Mouse (Mus musculus) midbrain, embryonic 12.5 days (tissue): Measurements from ENCODE around the gene Raly. TPM values are rescaled to one million over a fixed set of nuclear protein-coding genes. Genes with fewer than 3 reads are reported as not detected.

Experiments
- ATAC-seq: fragments of 200-750 bp; cut with Nextera tagmentation; 2 replicates; pipeline ENCODE4 v1.8.0; 2017; ENCODE audit warnings: low read depth, moderate TSS enrichment, moderate library complexity; ENCODE audit not compliant: low FRiP score
- H3K27ac ChIP-seq: fragments of 300-500 bp; sonication (generic); replicated peaks from 2 replicates; pipeline ENCODE4 v1.5.1; 2016; ENCODE audit warnings: mild to moderate bottlenecking
- H3K27me3 ChIP-seq: fragments of 300-500 bp; sonication (generic); 2 replicates; pipeline ENCODE4 v1.6.1; 2016; ENCODE audit warnings: mild to moderate bottlenecking
- H3K36me3 ChIP-seq: fragments of 300-500 bp; sonication (generic); 2 replicates; pipeline ENCODE4 v1.6.1; 2016
- H3K4me1 ChIP-seq: fragments of 300-500 bp; sonication (generic); 2 replicates; pipeline ENCODE4 v1.6.1; 2016
- H3K4me2 ChIP-seq: fragments of 300-500 bp; sonication (generic); replicated peaks from 2 replicates; pipeline ENCODE4 v1.6.1; 2016; ENCODE audit warnings: mild to moderate bottlenecking, moderate library complexity
- H3K4me3 ChIP-seq: fragments of 300-500 bp; sonication (generic); 2 replicates; pipeline ENCODE4 v1.5.1; 2016; ENCODE audit warnings: mild to moderate bottlenecking
- H3K9ac ChIP-seq: fragments of 300-500 bp; sonication (generic); replicated peaks from 2 replicates; pipeline ENCODE4 v1.6.1; 2016; ENCODE audit warnings: mild to moderate bottlenecking, moderate library complexity
- H3K9me3 ChIP-seq: fragments of 300-500 bp; sonication (generic); 2 replicates; pipeline ENCODE4 v1.6.1; 2016; ENCODE audit warnings: mild to moderate bottlenecking
- WGBS: fragments of 180-500 bp; shearing (Covaris S2); methylation state at CpG from one replicate; pipeline ENCODE4 v1.1.7; 2016; 5-methylcytosine and 5-hydroxymethylcytosine counted together
- polyA plus RNA-seq: library from polyadenylated mRNA; unstranded; fragments of >200 nt; fragmentation: Nextera tagmentation; extraction: Ambion mirVana; gene quantifications from 2 replicates; pipeline ENCODE4 v1.2.1, GENCODE M21; 2016

Gene Raly
- polyA plus RNA-seq: 38.9 and 44.6 TPM in 2 replicates

GRCm38 (mm10) chr2:154790656-154791483, at the start of gene Raly, which contains the start of gene a:
TSS of gene Raly (plus strand) at chr2:154791096.
TSS of gene a (plus strand) at chr2:154791402.
- Histone ChIP-seq H3K4me3 (peak within 1 kb of the TSS; percentile 98), H3K9me3 (no peaks in the 10 kb centered on the region), H3K4me2 (peak within 1 kb of the TSS; percentile 93), H3K4me1 (peaks cover 43% of the 10 kb centered on the region), H3K27me3 (no peaks in the 10 kb centered on the region), H3K9ac (peak within 1 kb of the TSS; percentile 93), H3K27ac (peak within 1 kb of the TSS; percentile 97), H3K36me3 (no peaks in the 10 kb centered on the region)
- under 1% methylated on average over 79 of the region's 89 CpGs for WGBS
- ATAC-seq: peak; percentile 97

GRCm38 (mm10) chr2:154742911-154743819, 47.7 kb upstream of the Raly start:
- no peak overlapping the region for H3K9ac ChIP-seq
- H3K9me3 ChIP-seq: no peaks in the 10 kb centered on the region
- H3K27ac ChIP-seq: no peak overlapping the region
- H3K4me1 ChIP-seq: no peaks in the 10 kb centered on the region
- H3K4me3 ChIP-seq: no peak overlapping the region
- no peaks in the 10 kb centered on the region for H3K36me3 ChIP-seq
- H3K27me3 ChIP-seq: no peaks in the 10 kb centered on the region
- no peak overlapping the region for H3K4me2 ChIP-seq
- WGBS: 76% methylated on average over 10 of the region's 10 CpGs
- ATAC-seq: no peak

GRCm38 (mm10) chr2:154743915-154744314, 47.0 kb upstream of the Raly start:
- no peak overlapping the region for H3K27ac ChIP-seq
- H3K4me3 ChIP-seq: no peak overlapping the region
- no peaks in the 10 kb centered on the region for H3K9me3 ChIP-seq
- H3K9ac ChIP-seq: no peak overlapping the region
- H3K36me3 ChIP-seq: no peaks in the 10 kb centered on the region
- no peak overlapping the region for H3K4me2 ChIP-seq
- 80% methylated on average over 4 of the region's 4 CpGs for WGBS
- H3K4me1 ChIP-seq: peaks cover 2% of the 10 kb centered on the region; the same call in 1 of the 2 replicates
- no peak for ATAC-seq
- H3K27me3 ChIP-seq: no peaks in the 10 kb centered on the region

GRCm38 (mm10) chr2:154748383-154748782, 42.5 kb upstream of the Raly start:
- H3K27me3 ChIP-seq: no peaks in the 10 kb centered on the region
- no peak overlapping the region for H3K27ac ChIP-seq
- peaks cover 13% of the 10 kb centered on the region; the same call in 1 of the 2 replicates for H3K4me1 ChIP-seq
- no peak overlapping the region for H3K4me3 ChIP-seq
- H3K4me2 ChIP-seq: no peak overlapping the region
- H3K9me3 ChIP-seq: no peaks in the 10 kb centered on the region
- H3K36me3 ChIP-seq: no peaks in the 10 kb centered on the region
- no peak overlapping the region for H3K9ac ChIP-seq
- ATAC-seq: no peak
- 80% methylated on average over 2 of the region's 2 CpGs for WGBS

GRCm38 (mm10) chr2:154749046-154750036, 41.6 kb upstream of the Raly start:
- no peak for ATAC-seq
- Histone ChIP-seq H3K36me3 (no peaks in the 10 kb centered on the region), H3K4me2 (no peak overlapping the region), H3K27me3 (no peaks in the 10 kb centered on the region), H3K9me3 (no peaks in the 10 kb centered on the region), H3K4me1 (peaks cover 13% of the 10 kb centered on the region; the same call in 1 of the 2 replicates), H3K4me3 (no peak overlapping the region), H3K9ac (no peak overlapping the region), H3K27ac (peak overlapping the region; percentile 31; the same call in 1 of the 2 replicates)
- WGBS: 60% methylated on average over 23 of the region's 23 CpGs

GRCm38 (mm10) chr2:154751924-154752323, 39.0 kb upstream of the Raly start:
- Histone ChIP-seq H3K4me1 (peaks cover 13% of the 10 kb centered on the region; the same call in 1 of the 2 replicates), H3K9ac (no peak overlapping the region), H3K36me3 (no peaks in the 10 kb centered on the region), H3K27me3 (no peaks in the 10 kb centered on the region), H3K27ac (no peak overlapping the region), H3K4me3 (no peak overlapping the region), H3K4me2 (no peak overlapping the region), H3K9me3 (no peaks in the 10 kb centered on the region)
- no peak for ATAC-seq
- WGBS: 56% methylated on average over 8 of the region's 8 CpGs

- WGBS: 93% methylated on average over 2 of the region's 2 CpGs
- ATAC-seq: no peak
Measured at GRCm38 (mm10) chr2:154754068-154754560, 36.8 kb upstream of the Raly start.

GRCm38 (mm10) chr2:154755791-154756190, 35.1 kb upstream of the Raly start:
- ATAC-seq: no peak
- Histone ChIP-seq H3K9me3 (no peaks in the 10 kb centered on the region), H3K4me2 (no peak overlapping the region), H3K4me1 (no peaks in the 10 kb centered on the region), H3K27me3 (no peaks in the 10 kb centered on the region), H3K9ac (no peak overlapping the region), H3K4me3 (no peak overlapping the region), H3K36me3 (no peaks in the 10 kb centered on the region), H3K27ac (no peak overlapping the region)
- WGBS: 60% methylated on average over 6 of the region's 6 CpGs

More at GRCm38 (mm10) chr2:154754068-154754560, 36.8 kb upstream of the Raly start:
- no peaks in the 10 kb centered on the region for H3K36me3 ChIP-seq
- H3K9me3 ChIP-seq: no peaks in the 10 kb centered on the region
- no peak overlapping the region for H3K27ac ChIP-seq
- no peak overlapping the region for H3K4me2 ChIP-seq
- H3K4me3 ChIP-seq: no peak overlapping the region
- H3K4me1 ChIP-seq: peaks cover 9% of the 10 kb centered on the region; the same call in 1 of the 2 replicates
- H3K27me3 ChIP-seq: no peaks in the 10 kb centered on the region
- H3K9ac ChIP-seq: no peak overlapping the region

- H3K36me3 ChIP-seq: no peaks in the 10 kb centered on the region
- ATAC-seq: no peak
- WGBS: 90% methylated on average over 5 of the region's 5 CpGs
- H3K27me3 ChIP-seq: no peaks in the 10 kb centered on the region
- no peak overlapping the region for H3K9ac ChIP-seq
- H3K4me2 ChIP-seq: no peak overlapping the region
- no peak overlapping the region for H3K27ac ChIP-seq
- H3K4me3 ChIP-seq: no peak overlapping the region
- H3K9me3 ChIP-seq: no peaks in the 10 kb centered on the region
- no peaks in the 10 kb centered on the region for H3K4me1 ChIP-seq
Measured at GRCm38 (mm10) chr2:154757691-154758090, 33.2 kb upstream of the Raly start.

- Histone ChIP-seq H3K4me1 (no peaks in the 10 kb centered on the region), H3K27ac (no peak overlapping the region), H3K4me3 (no peak overlapping the region), H3K36me3 (no peaks in the 10 kb centered on the region), H3K9ac (no peak overlapping the region), H3K27me3 (no peaks in the 10 kb centered on the region), H3K9me3 (no peaks in the 10 kb centered on the region), H3K4me2 (no peak overlapping the region)
- ATAC-seq: no peak
- WGBS: 86% methylated on average over 1 of the region's 1 CpGs
Measured at GRCm38 (mm10) chr2:154758454-154758853, 32.4 kb upstream of the Raly start.

- H3K4me2 ChIP-seq: no peak overlapping the region
- H3K9me3 ChIP-seq: no peaks in the 10 kb centered on the region
- H3K36me3 ChIP-seq: no peaks in the 10 kb centered on the region
- no peak overlapping the region for H3K27ac ChIP-seq
- no peak for ATAC-seq
- H3K4me3 ChIP-seq: no peak overlapping the region
- H3K9ac ChIP-seq: no peak overlapping the region
- WGBS: 88% methylated on average over 3 of the region's 3 CpGs
- no peaks in the 10 kb centered on the region for H3K4me1 ChIP-seq
- no peaks in the 10 kb centered on the region for H3K27me3 ChIP-seq
Measured at GRCm38 (mm10) chr2:154763226-154763625, 27.7 kb upstream of the Raly start.
